Mouse (Mus musculus) megakaryocyte progenitor cell, adult 5-6 weeks (primary cell): ENCODE results near the gene Olfr1222. TPM values are rescaled to one million over a fixed set of nuclear protein-coding genes. Genes with fewer than 3 reads are reported as not detected.
"Not testable (repeated sequence)": the region's sequence is repeated elsewhere in the genome, so short reads cannot be mapped to it uniquely, and the experiment has no call there.

Source experiments
- ATAC-seq: replicated peaks from 2 replicates; pipeline ENCODE4 v1.8.0; 2016; ENCODE audit warnings: mild to moderate bottlenecking, moderate TSS enrichment, inconsistent platforms; ENCODE audit not compliant: poor library complexity
- total RNA-seq, 2 experiments: library from RNA; stranded (forward) in 1 of 2; stranded (reverse) in 1 of 2; fragments of 157-497, 149-512 nt in 1 of 2; fragments of 200-1000 nt in 1 of 2; gene quantifications; 2 replicates each; pipeline versions ENCODE4 v1.2.3 to v1.2.4; 2015 to 2017

Olfr1222 gene
- total RNA-seq (2015) (not detected in 2 replicates), total RNA-seq (2017) (not detected in 2 replicates)

GRCm38 (mm10) chr2:89132954-89133353 lies at the start of gene Olfr1222:
TSS of gene Olfr1222 (minus strand) at chr2:89133054.
- no peak for ATAC-seq

DNA sequence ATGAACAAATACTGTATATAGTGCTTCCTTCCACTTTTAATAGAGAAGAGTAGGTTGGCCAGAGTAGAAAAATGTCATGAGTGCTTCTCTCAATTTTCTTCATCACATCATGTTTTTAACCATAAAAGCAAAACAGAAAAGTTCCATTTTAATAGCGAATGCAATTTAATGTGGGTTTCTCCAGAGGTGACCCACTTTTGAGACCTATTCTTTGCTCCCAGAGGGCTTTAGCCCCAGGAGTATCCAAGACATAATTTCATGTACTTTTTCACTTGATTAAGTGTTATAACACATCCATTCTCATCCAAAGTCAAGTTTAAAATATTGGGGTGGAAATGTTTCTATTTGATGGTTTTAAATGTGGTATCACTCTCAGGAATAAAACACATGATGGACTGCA lies 41.7 kb upstream of the Olfr1222 start, which contains the start of gene Olfr1225:
Gene Olfr1225, minus strand, starts transcription at position 101 of the 400 bp plus-strand sequence.
- ATAC-seq = no peak

DNA sequence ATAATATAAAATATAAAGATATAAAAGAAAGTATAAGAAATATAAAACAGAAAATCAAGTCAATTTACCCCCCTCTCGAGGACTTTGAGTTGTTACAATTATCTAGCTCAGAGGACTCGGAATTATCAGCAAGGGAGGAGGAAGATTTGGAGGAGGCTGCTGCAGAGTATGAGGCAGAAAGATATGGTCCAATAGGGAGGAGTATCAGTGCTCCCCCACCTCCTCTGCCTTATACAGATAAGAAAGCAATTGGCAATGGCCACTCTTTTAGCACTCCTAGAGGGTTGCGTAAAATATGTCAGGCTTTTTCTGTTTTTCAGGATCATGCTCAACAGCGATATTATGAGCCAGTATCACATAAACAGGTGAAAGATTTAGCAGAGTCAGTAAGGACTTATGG lies 31.9 kb upstream of the Olfr1222 start:
- ATAC-seq = not testable (repeated sequence)

- not testable (repeated sequence) for ATAC-seq
Measured at GRCm38 (mm10) chr2:89163991-89164390, 31.1 kb upstream of the Olfr1222 start, which contains the start of gene Olfr1224-ps1. TSS of gene Olfr1224-ps1 (minus strand) at chr2:89164091.

DNA sequence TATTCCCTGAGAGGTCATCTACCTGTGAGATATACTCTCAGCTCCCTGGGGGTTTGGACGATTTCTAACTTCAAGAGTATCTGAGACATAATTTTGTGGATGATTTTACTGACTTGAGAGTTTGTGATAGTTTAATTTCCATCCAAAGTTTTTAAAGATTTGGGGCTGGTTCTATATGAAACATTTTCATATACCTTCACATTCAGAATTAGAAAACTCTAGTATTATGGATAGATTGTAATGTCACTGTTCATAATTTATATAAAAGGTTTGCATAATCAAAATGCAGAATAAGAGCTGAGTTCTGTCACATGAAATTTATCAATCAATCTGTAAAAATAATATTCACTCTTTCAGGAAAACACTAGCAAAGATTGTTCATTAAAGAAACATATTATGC lies 18.6 kb upstream of the Olfr1222 start, which contains the start of gene Olfr1223:
Gene Olfr1223, minus strand, starts transcription at position 101 of the 400 bp plus-strand sequence.
- no peak for ATAC-seq

- ATAC-seq = peak; percentile 31; the same call in 1 of the 2 replicates
Measured at GRCm38 (mm10) chr2:89117183-89117582, 15.7 kb downstream of the Olfr1222 start, which contains the start of gene Olfr1221. TSS of gene Olfr1221 (minus strand) at chr2:89117283.

DNA sequence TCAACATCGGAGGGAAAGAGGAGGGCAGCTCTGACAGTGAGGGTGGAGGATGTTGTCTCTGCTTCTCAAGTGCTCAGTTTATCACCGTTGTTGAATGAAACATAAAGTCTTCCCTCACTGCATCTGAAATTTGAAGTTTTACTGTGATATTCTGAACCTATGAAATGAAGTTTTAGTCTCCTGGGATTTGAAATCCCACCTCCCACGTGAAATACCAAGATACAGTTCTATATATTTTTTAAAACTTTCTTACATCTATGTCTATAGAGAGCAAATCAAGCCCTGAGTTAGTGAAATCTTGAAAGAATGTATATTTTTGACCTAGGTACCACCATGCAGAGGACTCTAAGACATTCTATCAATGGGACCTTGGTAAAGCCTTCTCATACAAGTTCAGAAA lies 26.1 kb downstream of the Olfr1222 start, which contains the start of gene Olfr1220:
Gene Olfr1220, minus strand, starts transcription at position 101 of the 400 bp plus-strand sequence.
- no peak for ATAC-seq

DNA sequence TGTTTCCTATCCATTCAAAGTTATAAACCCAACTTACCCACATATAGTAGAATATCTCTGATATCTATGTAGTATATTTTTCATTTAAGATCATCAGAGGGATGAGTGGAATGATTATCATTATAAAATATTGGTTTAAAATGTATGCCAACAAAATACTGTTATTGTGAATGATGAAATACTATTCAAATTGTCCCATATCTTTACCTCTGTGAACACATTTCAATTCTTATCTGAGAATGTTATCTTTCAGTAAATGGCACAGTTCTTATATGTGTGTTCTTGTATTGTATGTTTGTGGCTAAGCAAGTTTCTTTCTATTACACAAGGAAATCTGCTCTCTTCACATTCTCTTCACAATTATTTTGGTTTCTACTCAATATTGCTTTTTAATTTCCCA lies 27.2 kb downstream of the Olfr1222 start:
- no peak for ATAC-seq

- ATAC-seq = no peak
Measured at GRCm38 (mm10) chr2:89093848-89094247, 39.0 kb downstream of the Olfr1222 start.

DNA sequence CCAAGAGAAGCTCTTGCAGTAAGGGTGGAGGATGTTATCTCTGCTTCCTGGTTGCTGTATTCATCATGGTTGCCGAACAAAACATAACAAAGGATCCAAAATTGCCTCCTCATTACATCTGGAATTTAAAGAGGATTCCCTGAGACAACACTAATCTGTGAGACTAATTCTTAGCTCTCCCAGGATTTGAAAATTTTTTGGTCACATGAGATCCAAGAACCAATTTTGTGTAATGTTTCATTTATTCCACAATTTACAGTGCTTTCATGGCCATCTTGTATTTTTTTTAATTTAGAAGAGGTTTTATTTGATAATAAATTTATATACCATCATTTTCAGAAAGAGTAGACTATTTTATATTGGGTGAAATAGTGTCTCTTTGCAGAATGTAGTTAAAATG lies 49.4 kb downstream of the Olfr1222 start, which contains the start of gene Olfr1219:
Gene Olfr1219, minus strand, starts transcription at position 101 of the 400 bp plus-strand sequence.
- ATAC-seq = no peak

DNA sequence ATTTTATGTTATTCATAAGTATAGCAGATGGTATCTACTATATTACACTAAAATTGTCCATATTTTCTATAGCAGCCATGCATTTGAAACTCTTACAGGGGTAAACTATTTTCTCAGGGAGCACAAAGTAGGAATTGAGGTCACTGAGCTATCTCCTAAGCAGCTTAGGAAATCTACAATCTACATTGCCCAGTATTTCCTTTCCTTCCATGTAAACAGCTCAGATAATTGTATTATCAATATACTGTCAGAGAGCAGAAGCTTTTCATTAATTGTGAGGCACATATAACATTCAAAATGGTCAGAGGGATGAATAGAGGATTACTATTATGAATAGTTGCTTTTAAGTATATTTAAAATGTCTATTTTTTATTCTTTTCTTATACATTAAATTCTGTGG lies 51.4 kb downstream of the Olfr1222 start:
- no peak for ATAC-seq

Other genes with a start within 250 kb of the Olfr1222 start
- gene Olfr1208, start 230.7 kb downstream of the Olfr1222 start, total RNA-seq (2015) = not detected in 2 replicates
- not detected in 2 replicates for gene Olfr1208, start 230.7 kb downstream of the Olfr1222 start, total RNA-seq (2017)
- not detected in 2 replicates for gene Olfr1209, start 217.9 kb downstream of the Olfr1222 start, total RNA-seq (2015)
- not detected in 2 replicates for gene Olfr1209, start 217.9 kb downstream of the Olfr1222 start, total RNA-seq (2017)
- gene Olfr1211, start 194.9 kb downstream of the Olfr1222 start, total RNA-seq (2015) = not detected in 2 replicates
- gene Olfr1211, start 194.9 kb downstream of the Olfr1222 start, total RNA-seq (2017) = not detected in 2 replicates
- not detected in 2 replicates for gene Olfr1212, start 179.1 kb downstream of the Olfr1222 start, total RNA-seq (2015)
- not detected in 2 replicates for gene Olfr1212, start 179.1 kb downstream of the Olfr1222 start, total RNA-seq (2017)
- not detected in 2 replicates for gene Gm13762, start 152.8 kb downstream of the Olfr1222 start, total RNA-seq (2015)
- gene Gm13762, start 152.8 kb downstream of the Olfr1222 start, total RNA-seq (2017) = not detected in 2 replicates
- gene Olfr1214, start 140.4 kb downstream of the Olfr1222 start, total RNA-seq (2015) = not detected in 2 replicates
- not detected in 2 replicates for gene Olfr1214, start 140.4 kb downstream of the Olfr1222 start, total RNA-seq (2017)
- gene Olfr1215, start 126.1 kb downstream of the Olfr1222 start, total RNA-seq (2015) = not detected in 2 replicates
- not detected in 2 replicates for gene Olfr1215, start 126.1 kb downstream of the Olfr1222 start, total RNA-seq (2017)
- gene Olfr1216, start 114.7 kb downstream of the Olfr1222 start, total RNA-seq (2015) = not detected in 2 replicates
- not detected in 2 replicates for gene Olfr1216, start 114.7 kb downstream of the Olfr1222 start, total RNA-seq (2017)
- not detected in 2 replicates for gene Olfr1217, start 101.0 kb downstream of the Olfr1222 start, total RNA-seq (2015)
- gene Olfr1217, start 101.0 kb downstream of the Olfr1222 start, total RNA-seq (2017) = not detected in 2 replicates
- gene Olfr1218, start 71.9 kb downstream of the Olfr1222 start, total RNA-seq (2015) = not detected in 2 replicates
- not detected in 2 replicates for gene Olfr1218, start 71.9 kb downstream of the Olfr1222 start, total RNA-seq (2017)
- gene Olfr1219, start 49.5 kb downstream of the Olfr1222 start, total RNA-seq (2015) = not detected in 2 replicates
- gene Olfr1219, start 49.5 kb downstream of the Olfr1222 start, total RNA-seq (2017) = not detected in 2 replicates
- not detected in 2 replicates for gene Olfr1220, start 26.2 kb downstream of the Olfr1222 start, total RNA-seq (2015)
- not detected in 2 replicates for gene Olfr1220, start 26.2 kb downstream of the Olfr1222 start, total RNA-seq (2017)
- gene Olfr1221, start 15.8 kb downstream of the Olfr1222 start, total RNA-seq (2015) = not detected in 2 replicates
- gene Olfr1221, start 15.8 kb downstream of the Olfr1222 start, total RNA-seq (2017) = not detected in 2 replicates
- gene Olfr1223, start 18.5 kb upstream of the Olfr1222 start, total RNA-seq (2015) = not detected in 2 replicates
- not detected in 2 replicates for gene Olfr1223, start 18.5 kb upstream of the Olfr1222 start, total RNA-seq (2017)
- gene Olfr1224-ps1, start 31.0 kb upstream of the Olfr1222 start, total RNA-seq (2015) = not detected in 2 replicates
- not detected in 2 replicates for gene Olfr1224-ps1, start 31.0 kb upstream of the Olfr1222 start, total RNA-seq (2017)
- gene Olfr1225, start 41.6 kb upstream of the Olfr1222 start, total RNA-seq (2015) = not detected in 2 replicates
- not detected in 2 replicates for gene Olfr1225, start 41.6 kb upstream of the Olfr1222 start, total RNA-seq (2017)
- gene Olfr1226, start 67.0 kb upstream of the Olfr1222 start, total RNA-seq (2015) = not detected in 2 replicates
- not detected in 2 replicates for gene Olfr1226, start 67.0 kb upstream of the Olfr1222 start, total RNA-seq (2017)
- not detected in 2 replicates for gene Olfr1228, start 121.0 kb upstream of the Olfr1222 start, total RNA-seq (2015)
- not detected in 2 replicates for gene Olfr1228, start 121.0 kb upstream of the Olfr1222 start, total RNA-seq (2017)
- not detected in 2 replicates for gene Olfr1229, start 155.0 kb upstream of the Olfr1222 start, total RNA-seq (2015)
- gene Olfr1229, start 155.0 kb upstream of the Olfr1222 start, total RNA-seq (2017) = not detected in 2 replicates
- gene Olfr1230, start 164.2 kb upstream of the Olfr1222 start, total RNA-seq (2015) = not detected in 2 replicates
- gene Olfr1230, start 164.2 kb upstream of the Olfr1222 start, total RNA-seq (2017) = not detected in 2 replicates
- gene Olfr1231, start 174.0 kb upstream of the Olfr1222 start, total RNA-seq (2015) = not detected in 2 replicates
- gene Olfr1231, start 174.0 kb upstream of the Olfr1222 start, total RNA-seq (2017) = not detected in 2 replicates
- gene Olfr1232, start 196.6 kb upstream of the Olfr1222 start, total RNA-seq (2015) = not detected in 2 replicates
- gene Olfr1232, start 196.6 kb upstream of the Olfr1222 start, total RNA-seq (2017) = not detected in 2 replicates
- not detected in 2 replicates for gene Olfr1233, start 209.3 kb upstream of the Olfr1222 start, total RNA-seq (2015)
- not detected in 2 replicates for gene Olfr1233, start 209.3 kb upstream of the Olfr1222 start, total RNA-seq (2017)
- not detected in 2 replicates for gene Olfr1234, start 231.8 kb upstream of the Olfr1222 start, total RNA-seq (2015)
- gene Olfr1234, start 231.8 kb upstream of the Olfr1222 start, total RNA-seq (2017) = not detected in 2 replicates